Mouse (Mus musculus) urinary bladder, adult 18-20 months (tissue): ENCODE results near the gene Insl5.

ENCODE experiments used
- DNase-seq, 2 experiments: peaks; one replicate each; pipeline ENCODE4 v3.0.0; 2022; ENCODE audit warnings: low spot score in 2 of 2, mixed read lengths in 2 of 2

Gene Insl5

DNA sequence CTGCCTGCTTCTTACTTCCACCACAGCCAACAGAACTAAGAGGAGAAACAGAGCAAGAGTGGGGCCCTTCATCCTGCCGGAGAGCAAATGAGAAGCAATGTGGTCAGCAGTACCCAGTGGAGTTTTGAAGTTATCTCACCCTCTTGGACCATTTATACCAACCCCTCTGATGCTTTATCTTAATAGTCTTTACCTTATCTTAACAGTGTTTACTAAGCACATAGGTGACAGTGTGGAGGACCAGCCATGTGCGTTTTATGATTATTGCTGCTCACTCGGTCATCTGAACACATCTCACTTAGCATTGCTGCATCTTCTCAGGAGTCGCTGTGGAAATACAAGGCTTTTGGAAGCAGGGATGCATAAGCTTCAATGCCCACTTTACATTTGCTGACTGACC is at the start of gene Insl5:
Gene Insl5 (minus strand): TSS at position 222 of the 400 bp plus-strand sequence.
- DNase-seq = no peak

DNA sequence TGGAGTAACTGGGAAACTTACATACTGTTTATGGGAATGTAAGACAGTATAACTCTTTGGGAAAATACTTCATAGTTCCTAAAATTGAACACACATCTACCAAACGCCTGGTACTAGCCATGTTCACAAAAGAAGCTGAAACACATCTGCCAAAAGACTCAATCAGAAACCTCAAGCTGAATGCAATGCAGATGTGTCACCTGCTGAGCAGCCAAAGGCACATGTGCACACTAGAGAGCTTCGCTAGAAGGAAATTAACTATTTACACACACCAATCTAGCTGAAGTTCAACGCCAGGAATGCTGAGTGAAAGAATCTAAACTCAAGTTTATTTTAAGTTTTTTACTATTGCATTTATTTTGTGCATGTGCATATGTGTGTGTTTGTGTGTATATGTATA is 44.0 kb upstream of the Insl5 start:
- DNase-seq = no peak

DNA sequence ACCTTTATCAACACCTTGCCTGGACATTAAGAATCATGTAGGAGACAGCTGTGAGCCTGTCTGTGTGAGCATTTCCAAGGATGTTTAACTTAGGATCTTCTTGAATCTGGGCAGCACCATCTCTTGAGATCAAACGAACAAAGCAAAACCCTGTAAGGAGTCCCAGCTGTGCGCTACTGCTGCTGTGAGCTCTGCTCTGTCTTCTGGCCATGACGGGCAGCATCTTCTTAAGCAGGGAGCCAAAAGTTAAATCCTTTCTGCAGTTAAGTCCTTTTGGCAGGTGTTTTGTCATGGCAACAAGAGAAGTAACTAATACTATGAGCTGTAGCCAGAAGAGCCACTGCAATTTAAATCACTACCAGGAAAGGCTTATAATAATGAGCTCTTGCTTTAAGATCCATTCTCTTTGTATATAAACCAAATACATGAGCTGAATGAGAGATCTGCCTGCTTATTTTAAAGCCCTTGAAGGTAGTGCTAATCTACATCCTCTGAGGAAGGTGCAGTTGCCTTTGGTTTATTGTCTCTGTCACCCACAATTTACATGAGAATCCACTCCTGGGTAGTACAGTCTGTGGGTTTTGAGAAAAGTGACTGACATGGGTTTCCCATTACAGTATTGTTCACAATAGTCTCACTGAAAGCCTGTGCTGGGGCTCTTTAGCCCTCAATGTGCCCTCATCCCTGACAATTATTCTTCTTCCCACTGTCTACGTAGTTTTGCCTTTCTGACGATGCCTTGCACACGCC is 41.4 kb upstream of the Insl5 start:
- no peak for DNase-seq

DNA sequence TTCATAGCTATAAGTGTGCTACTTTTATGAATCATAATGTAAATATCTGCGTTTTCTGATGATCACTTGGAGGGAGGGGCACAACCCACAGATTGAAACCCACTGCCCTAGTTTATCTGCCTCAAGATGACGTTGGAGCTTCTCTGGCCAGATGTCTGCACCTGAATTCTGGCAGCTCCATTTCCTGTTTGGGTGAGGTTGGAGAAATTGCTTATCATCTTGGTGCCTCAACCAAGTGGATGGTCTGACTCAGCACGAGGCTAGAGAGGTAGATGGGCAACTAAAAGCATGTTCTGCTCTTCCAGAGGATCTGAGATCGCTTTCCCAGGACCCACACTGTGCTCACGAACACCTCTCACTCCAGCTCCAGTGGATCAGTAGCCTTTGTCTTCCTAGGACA is 38.3 kb upstream of the Insl5 start:
- no peak for DNase-seq

DNA sequence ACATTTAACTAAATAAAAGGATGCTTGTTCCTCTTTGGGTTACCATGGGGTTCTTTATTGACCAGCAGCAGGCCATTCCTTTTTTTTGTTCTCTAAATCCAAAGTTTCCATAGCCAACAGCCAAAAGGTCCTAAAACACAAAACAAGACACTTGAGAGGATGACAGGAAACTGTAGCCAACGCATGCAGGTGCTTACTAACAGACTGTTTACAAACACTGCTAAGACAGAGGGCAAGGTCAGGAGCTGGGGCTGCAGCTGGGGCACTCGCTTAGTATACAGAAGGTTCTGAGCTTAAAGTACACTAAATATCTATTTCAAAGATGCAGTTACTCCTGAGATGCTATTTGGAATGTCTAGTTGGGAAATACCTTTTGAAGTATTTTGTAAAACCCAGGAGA is 37.8 kb upstream of the Insl5 start:
- DNase-seq = no peak

DNA sequence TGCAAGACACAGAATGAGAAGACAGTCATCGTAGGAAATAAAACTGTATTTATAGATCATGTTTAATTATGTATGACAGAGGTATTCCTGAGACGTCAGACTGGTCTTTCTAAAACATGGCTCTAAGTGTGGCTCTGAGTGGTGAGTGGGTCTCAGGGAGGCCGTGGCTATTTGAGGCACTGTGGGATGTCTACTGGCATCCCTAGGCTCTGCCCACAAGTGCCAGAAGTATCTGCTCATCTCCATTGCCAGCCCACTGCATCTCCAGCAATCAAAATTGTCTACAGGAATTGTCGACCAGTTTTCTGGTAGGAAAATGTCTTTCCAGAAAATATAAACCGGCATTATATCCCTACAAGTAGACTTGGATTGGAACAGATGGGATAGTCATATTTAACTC is 30.3 kb upstream of the Insl5 start:
- no peak for DNase-seq

DNA sequence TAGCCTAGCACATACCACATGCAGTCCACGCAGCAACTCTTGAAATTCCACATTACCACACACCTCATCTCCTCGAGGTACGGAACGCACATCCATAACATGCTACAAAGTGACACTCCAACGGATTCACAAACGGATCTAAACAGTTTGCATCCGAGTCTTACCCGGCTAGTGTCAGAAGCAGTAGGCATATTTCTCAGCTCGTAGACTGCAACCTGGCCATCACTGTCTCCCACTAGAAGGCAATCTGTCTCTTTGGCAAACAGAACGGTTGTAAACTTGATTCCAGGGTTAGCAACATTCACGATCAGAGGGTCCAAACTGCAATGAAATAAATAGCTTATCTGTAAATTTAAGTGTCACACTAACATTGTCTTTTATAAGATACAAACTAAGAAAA is 21.4 kb upstream of the Insl5 start:
- no peak for DNase-seq

- no peak for DNase-seq
These were observed 16.4 kb upstream of the Insl5 start for GRCm38 (mm10) chr4:103042997-103043396.

- no peak for DNase-seq
These were observed 13.2 kb upstream of the Insl5 start for GRCm38 (mm10) chr4:103039838-103040191.

- DNase-seq = no peak
These were observed 12.6 kb upstream of the Insl5 start for GRCm38 (mm10) chr4:103039103-103039837.

GRCm38 (mm10) chr4:103028177-103029088 is 1.8 kb upstream of the Insl5 start:
- DNase-seq = no peak

DNA sequence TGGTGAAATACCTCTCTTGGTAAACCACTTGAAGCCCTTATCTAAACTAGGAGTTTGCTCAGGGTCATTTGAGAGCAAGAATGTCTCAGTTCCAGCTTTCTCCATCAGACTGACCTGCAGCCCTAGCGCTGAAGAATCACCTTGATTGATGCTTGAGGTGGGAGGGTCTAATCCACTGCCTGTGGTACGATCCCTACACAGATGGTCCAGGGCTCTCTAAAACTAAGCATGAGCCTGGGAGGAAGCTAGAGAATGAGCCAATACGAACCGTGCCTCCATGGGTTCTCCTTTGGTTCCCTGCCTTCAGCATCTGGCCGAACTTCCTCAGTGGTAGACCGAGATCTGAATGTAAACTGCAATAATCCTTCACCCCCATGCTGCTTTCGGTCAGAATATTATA is 1.1 kb upstream of the Insl5 start:
- no peak for DNase-seq

DNA sequence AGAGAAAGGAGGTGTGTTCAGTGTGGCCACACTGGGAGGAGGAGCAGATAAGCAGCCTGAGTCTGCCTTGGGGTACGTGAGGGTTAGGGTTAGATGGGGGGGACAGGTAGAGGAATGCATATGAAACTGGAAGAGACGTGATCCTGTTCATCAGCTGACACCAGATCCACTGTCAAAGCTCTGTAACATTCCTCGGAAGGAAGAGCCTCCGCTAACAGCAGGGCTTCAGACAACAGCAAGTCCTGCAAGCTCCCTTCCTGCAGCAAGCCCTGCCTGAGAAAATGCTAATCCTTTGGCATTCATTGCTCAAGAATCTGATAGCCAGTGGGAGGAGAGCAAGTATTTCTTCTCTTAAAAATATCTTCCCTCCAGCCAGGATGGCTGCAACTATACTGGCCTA is 13.2 kb downstream of the Insl5 start:
- DNase-seq = no peak

DNA sequence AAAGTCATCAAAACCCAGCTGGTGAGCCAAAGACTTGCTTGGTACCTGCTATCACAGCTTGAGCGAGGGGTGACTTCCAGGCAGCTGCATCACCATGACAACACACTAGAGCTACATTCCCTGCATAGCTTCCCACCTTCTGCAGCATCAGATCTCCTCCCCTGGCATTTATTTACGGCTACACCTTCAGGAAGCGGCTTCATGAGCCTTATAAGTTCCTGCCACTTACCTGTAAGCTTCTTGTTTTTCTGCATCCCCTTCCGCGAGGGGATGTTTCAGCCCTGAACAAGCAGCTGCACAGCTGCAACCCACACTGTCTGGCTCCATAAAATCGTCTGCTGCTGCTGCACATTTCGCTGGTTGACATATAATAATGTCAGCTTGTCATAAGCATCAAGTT is 14.8 kb downstream of the Insl5 start:
- no peak for DNase-seq

- DNase-seq = no peak
These were observed 15.9 kb downstream of the Insl5 start for GRCm38 (mm10) chr4:103010734-103011133.

DNA sequence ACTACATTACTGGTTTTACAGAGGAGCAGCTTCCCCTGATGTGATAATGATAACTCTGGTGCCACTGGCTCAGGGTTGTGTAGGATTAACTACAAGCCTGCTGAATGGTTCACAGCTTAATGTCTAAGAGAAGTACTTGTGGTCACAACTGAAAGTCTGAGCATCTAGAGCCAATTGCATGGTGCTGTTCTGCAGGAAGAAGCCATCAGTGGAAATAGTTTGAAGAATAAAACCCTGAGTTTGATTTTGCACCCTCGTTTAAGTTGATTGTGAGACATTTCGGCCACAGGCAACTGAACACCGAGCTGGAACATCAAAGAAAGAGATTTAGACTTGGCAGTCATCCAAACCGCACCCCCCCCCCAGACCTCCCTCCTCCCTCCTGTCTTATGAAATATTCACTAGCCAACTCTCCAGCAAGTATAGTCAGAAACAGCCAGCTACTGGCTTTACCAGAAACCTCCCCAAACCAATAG is 19.7 kb downstream of the Insl5 start:
- no peak for DNase-seq

- no peak for DNase-seq
These were observed 20.4 kb downstream of the Insl5 start for GRCm38 (mm10) chr4:103006266-103006665.

- no peak for DNase-seq
These were observed 21.3 kb downstream of the Insl5 start for GRCm38 (mm10) chr4:103005190-103005945.

GRCm38 (mm10) chr4:103004681-103005080 is 22.0 kb downstream of the Insl5 start:
- DNase-seq = no peak

- DNase-seq = no peak
These were observed 35.0 kb downstream of the Insl5 start for GRCm38 (mm10) chr4:102991685-102992084.

- no peak for DNase-seq
These were observed 35.9 kb downstream of the Insl5 start for GRCm38 (mm10) chr4:102990595-102991340.
